Mouse (Mus musculus): ENCODE measurements at regions not wholly inside any gene's neighbourhood (a gene's known extent, or its start where the extent isn't known, plus 50 kb on each side); places are given as distances from the start of the nearest gene placed in this dataset.

- TF ChIP-seq CTCF (IDR thresholded peaks at IDR 0.05; ENCODE audit: low read depth, low read length) (no peak), POLR2A (IDR thresholded peaks at IDR 0.05; ENCODE audit: borderline replicate concordance, low read depth, low read length) (no peak)
These were observed 154.6 kb upstream of the Nabp1 start for GRCm38 (mm10) chr1:51632851-51633250.

All from bone marrow macrophage, adult 2 months (primary cell).